Mouse (Mus musculus): ENCODE measurements around the gene 2010005H15Rik. TPM values are rescaled to one million over a fixed set of nuclear protein-coding genes. Genes with fewer than 3 reads are reported as not detected.

Gene 2010005H15Rik
- polyA plus RNA-seq, 1 experiment from 2014 or later, result not detected

Other genes with a start within 250 kb of the 2010005H15Rik start
- 67.7 and 72.9 TPM in 2 replicates for gene Kpna1, start 242.7 kb upstream of the 2010005H15Rik start, polyA plus RNA-seq (2015; fragmentation: Nextera tagmentation; extraction: Ambion mirVana)
- gene Wdr5b, start 180.3 kb upstream of the 2010005H15Rik start, polyA plus RNA-seq (2015; fragmentation: Nextera tagmentation; extraction: Ambion mirVana), result 12.3 and 12.4 TPM in 2 replicates
- 138 and 151 TPM in 2 replicates for gene Fam162a, start 149.9 kb upstream of the 2010005H15Rik start, polyA plus RNA-seq (2015; fragmentation: Nextera tagmentation; extraction: Ambion mirVana)
- 27.6 and 28.8 TPM in 2 replicates for gene Ccdc58, start 149.8 kb upstream of the 2010005H15Rik start, polyA plus RNA-seq (2015; fragmentation: Nextera tagmentation; extraction: Ambion mirVana)
- gene Csta1, start 90.2 kb upstream of the 2010005H15Rik start, polyA plus RNA-seq (2015; fragmentation: Nextera tagmentation; extraction: Ambion mirVana), result 0.06 TPM in 1 of 2 replicates, not detected in the other
- not detected in 2 replicates for gene Stfa2l1, start 64.7 kb upstream of the 2010005H15Rik start, polyA plus RNA-seq (2015; fragmentation: Nextera tagmentation; extraction: Ambion mirVana)
- gene Gm5483, start 37.3 kb upstream of the 2010005H15Rik start, polyA plus RNA-seq (2015; fragmentation: Nextera tagmentation; extraction: Ambion mirVana), result 0.62 and 0.67 TPM in 2 replicates
- gene Gm5416, start 11.1 kb upstream of the 2010005H15Rik start, polyA plus RNA-seq (2015; fragmentation: Nextera tagmentation; extraction: Ambion mirVana), result not detected in 2 replicates
- gene Stfa1, start 55.5 kb downstream of the 2010005H15Rik start, polyA plus RNA-seq (2015; fragmentation: Nextera tagmentation; extraction: Ambion mirVana), result 1.6 and 2.3 TPM in 2 replicates
- gene BC117090, start 112.9 kb downstream of the 2010005H15Rik start, polyA plus RNA-seq (2015; fragmentation: Nextera tagmentation; extraction: Ambion mirVana), result not detected in 2 replicates
- 1.5 and 1.7 TPM in 2 replicates for gene BC100530, start 146.3 kb downstream of the 2010005H15Rik start, polyA plus RNA-seq (2015; fragmentation: Nextera tagmentation; extraction: Ambion mirVana)
- 0.36 TPM in 1 of 2 replicates, not detected in the other for gene Stfa2, start 187.0 kb downstream of the 2010005H15Rik start, polyA plus RNA-seq (2015; fragmentation: Nextera tagmentation; extraction: Ambion mirVana)
- 0.73 and 0.77 TPM in 2 replicates for gene Stfa3, start 233.9 kb downstream of the 2010005H15Rik start, polyA plus RNA-seq (2015; fragmentation: Nextera tagmentation; extraction: Ambion mirVana)

Data from hindbrain, embryonic 15.5 days (tissue).